In the genomic region with DNA sequence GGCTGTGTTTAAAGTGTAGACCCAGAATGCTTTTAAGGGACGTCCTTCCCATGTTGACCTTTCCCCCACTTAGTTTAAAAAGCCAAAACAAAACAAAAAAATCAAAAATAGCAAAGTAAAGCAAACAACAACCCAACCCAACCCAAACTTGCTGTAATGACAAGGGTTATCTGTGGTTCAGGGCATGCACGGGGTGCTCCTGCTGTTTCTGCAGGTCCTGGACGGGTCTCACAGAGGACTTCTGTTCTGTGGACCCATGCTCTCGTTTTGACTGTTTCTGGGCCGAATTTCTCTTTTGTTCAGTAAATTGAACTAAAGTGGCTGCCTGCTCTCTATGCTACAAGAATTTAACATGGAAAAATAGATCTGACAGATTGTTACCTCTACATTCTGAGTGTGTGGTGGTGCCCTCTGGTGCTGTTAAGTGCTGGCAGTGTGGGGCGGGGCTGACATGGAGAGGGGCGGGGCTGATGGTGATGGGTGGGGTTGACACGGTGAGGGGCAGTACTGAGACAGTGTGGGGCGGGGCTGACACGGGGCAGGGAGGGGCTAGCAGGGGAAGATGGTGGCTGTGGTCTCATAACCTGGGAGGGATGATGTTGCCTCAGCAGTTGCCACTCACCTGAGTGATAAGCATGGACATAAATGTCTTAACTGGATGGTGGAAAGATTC, we compare ENCODE assay signal across 8 mouse cellular contexts. TPM values are rescaled to one million over a fixed set of nuclear protein-coding genes. Genes with fewer than 3 reads are reported as not detected.
DNase-seq lines count a peak whose midpoint lies in the region; ATAC-seq and TF ChIP-seq lines count a peak whose summit lies in the region.

No protein-coding gene starts in this region.

- no peak overlapping the region for H3K9ac ChIP-seq in MEL (ENCODE audit: control insufficient read depth, low read depth, low read length, poor library complexity, severe bottlenecking)
- H3K9ac ChIP-seq in forebrain, postnatal 0 days: no peak overlapping the region
- no peak overlapping the region for H3K9ac ChIP-seq in liver, postnatal 0 days (replicated peaks)

- H3K4me1 ChIP-seq in MEL (ENCODE audit: control insufficient read depth in 1 of 2, insufficient read depth in 2 of 2, low read length in 2 of 2): peaks cover 3% of the 10 kb centered on the region in 2 experiments; a peak in 3 of 4 replicates
- peaks cover 32% of the 10 kb centered on the region for H3K4me1 ChIP-seq in forebrain, postnatal 0 days (ENCODE audit: insufficient read depth)
- H3K4me1 ChIP-seq in liver, postnatal 0 days (ENCODE audit: insufficient read depth): peaks cover 24% of the 10 kb centered on the region

- no peak overlapping the region for H3K4me3 ChIP-seq in MEL (ENCODE audit: control insufficient read depth in 1 of 2, insufficient read depth in 1 of 2, low read depth in 2 of 2, low read length in 2 of 2)
- H3K4me3 ChIP-seq in forebrain, postnatal 0 days (ENCODE audit: low read depth, low read length): no peak overlapping the region
- no peak overlapping the region for H3K4me3 ChIP-seq in liver, postnatal 0 days (ENCODE audit: low read depth, low read length)

- no peaks in the 10 kb centered on the region; a peak in 1 of 4 replicates for H3K27me3 ChIP-seq in MEL (ENCODE audit: control insufficient read depth in 1 of 2, insufficient read depth in 2 of 2, low read length in 2 of 2)
- H3K27me3 ChIP-seq in forebrain, postnatal 0 days (ENCODE audit: insufficient read depth, low read length): no peaks in the 10 kb centered on the region
- no peaks in the 10 kb centered on the region for H3K27me3 ChIP-seq in liver, postnatal 0 days (ENCODE audit: insufficient read depth, low read length)

- H3K79me2 ChIP-seq in MEL (ENCODE audit: control insufficient read depth, insufficient read depth, low read length, poor library complexity): no peaks in the 10 kb centered on the region

- H3K27ac ChIP-seq in MEL (ENCODE audit: control insufficient read depth, low read depth, low read length): no peak overlapping the region
- 0 out of 2 replicates have a peak overlapping the region, but pooled peaks have one; percentile 45 for H3K27ac ChIP-seq in forebrain, postnatal 0 days (ENCODE audit: low read depth, low read length)
- H3K27ac ChIP-seq in liver, postnatal 0 days (ENCODE audit: low read depth): peak overlapping the region; percentile 36; the same call in 1 of the 2 replicates

- TF ChIP-seq POLR2A in MEL (IDR thresholded peaks at IDR 0.05; ENCODE audit: control insufficient read depth in 1 of 2, insufficient read depth in 1 of 2, low read depth in 1 of 2, low read length in 2 of 2, poor library complexity in 1 of 2): no peak

- 34% methylated on average over 10 of the region's 10 CpGs for WGBS in forebrain, postnatal 0 days
- WGBS in liver, postnatal 0 days (ENCODE audit: insufficient replicate concordance): 27% methylated on average over 10 of the region's 10 CpGs

- no peak overlapping the region for H3K4me2 ChIP-seq in forebrain, postnatal 0 days (ENCODE audit: low read depth)
- peak overlapping the region; percentile 33 for H3K4me2 ChIP-seq in liver, postnatal 0 days (ENCODE audit: low read depth, low read length)

- no peak for TF ChIP-seq EP300 in MEL (IDR thresholded peaks at IDR 0.05; ENCODE audit: low read depth in 1 of 2, low read length in 2 of 2)
- TF ChIP-seq EP300 in liver, postnatal 0 days (IDR thresholded peaks at IDR 0.05; ENCODE audit: low read depth): no peak

- H3K9me3 ChIP-seq in MEL (replicated peaks; ENCODE audit: insufficient read depth, low read length): no peaks in the 10 kb centered on the region
- no peaks in the 10 kb centered on the region for H3K9me3 ChIP-seq in forebrain, postnatal 0 days (ENCODE audit: low read length)
- H3K9me3 ChIP-seq in liver, postnatal 0 days (ENCODE audit: low read length): no peaks in the 10 kb centered on the region

- TF ChIP-seq RAD21 in MEL (IDR thresholded peaks at IDR 0.05; ENCODE audit: low read depth, low read length): no peak

- peak; percentile 33 to 58 for DNase-seq in kidney, postnatal 25 days
- no peak for DNase-seq in kidney, adult 9 months
- peak; percentile 49 for DNase-seq in MEL (ENCODE audit: low read depth, low spot score)
- DNase-seq in forebrain, postnatal 0 days: no peak
- peak; percentile 83 for DNase-seq in liver, postnatal 0 days
- DNase-seq in right cerebral cortex, adult 2 months (ENCODE audit: low spot score in 2 of 2): no peak
- DNase-seq in cerebellum, postnatal 36 days: no peak
- no peak for DNase-seq in left cerebral cortex, adult 9 months (ENCODE audit: low spot score in 2 of 2)

- no peak for TF ChIP-seq CTCF in MEL (IDR thresholded peaks at IDR 0.05 in 2 of 3, conservative IDR thresholded peaks at IDR 0.05 in 1 of 3; ENCODE audit: control insufficient read depth in 1 of 3, insufficient read depth in 1 of 3, low read depth in 2 of 3, low read length in 3 of 3, poor library complexity in 1 of 3, severe bottlenecking in 1 of 3)
- TF ChIP-seq CTCF in forebrain, postnatal 0 days (IDR thresholded peaks at IDR 0.05; ENCODE audit: low read depth): no peak
- TF ChIP-seq CTCF in liver, postnatal 0 days (IDR thresholded peaks at IDR 0.05; ENCODE audit: low read depth): peak; percentile 33

- peaks cover 0 to 2% of the 10 kb centered on the region in 2 experiments; a peak in 1 of 4 replicates for H3K36me3 ChIP-seq in MEL (ENCODE audit: control insufficient read depth in 1 of 2, insufficient read depth in 2 of 2, low read length in 2 of 2)
- H3K36me3 ChIP-seq in forebrain, postnatal 0 days (ENCODE audit: insufficient read depth): no peaks in the 10 kb centered on the region
- no peaks in the 10 kb centered on the region for H3K36me3 ChIP-seq in liver, postnatal 0 days (replicated peaks; ENCODE audit: insufficient read depth, low read length)

- no peak for ATAC-seq in forebrain, postnatal 0 days
- ATAC-seq in liver, postnatal 0 days: peak; percentile 93

TF ChIP-seq in MEL, 35 proteins besides CTCF, POLR2A, EP300 and RAD21:
- TF ChIP-seq HCFC1 (IDR thresholded peaks at IDR 0.05; ENCODE audit: low read depth, low read length) (no peak), CHD1 (IDR thresholded peaks at IDR 0.05; ENCODE audit: low read depth, low read length) (no peak), GABPA (IDR thresholded peaks at IDR 0.05; ENCODE audit: low read depth, low read length) (no peak), CHD2 (IDR thresholded peaks at IDR 0.05; ENCODE audit: low read length) (no peak), TCF12 (IDR thresholded peaks at IDR 0.05; ENCODE audit: low read depth, low read length) (no peak), NRF1 (IDR thresholded peaks at IDR 0.05; ENCODE audit: insufficient read depth, low read depth, low read length, poor library complexity, severe bottlenecking) (no peak), POLR2AphosphoS5 (IDR thresholded peaks at IDR 0.05; ENCODE audit: borderline replicate concordance, low read depth, low read length) (no peak), MEF2A (IDR thresholded peaks at IDR 0.05; ENCODE audit: extremely low read depth, insufficient replicate concordance, low read depth, low read length, poor library complexity, severe bottlenecking) (no peak), MAFK (IDR thresholded peaks at IDR 0.05; ENCODE audit: borderline replicate concordance, low read depth, low read length) (no peak), USF1 (IDR thresholded peaks at IDR 0.05; ENCODE audit: low read depth, low read length) (no peak), BHLHE40 (IDR thresholded peaks at IDR 0.05; ENCODE audit: borderline replicate concordance, low read depth, low read length) (no peak), USF2 (IDR thresholded peaks at IDR 0.05; ENCODE audit: borderline replicate concordance in 1 of 2, insufficient read depth in 1 of 2, low read depth in 1 of 2, low read length in 2 of 2) (no peak), MYB (IDR thresholded peaks at IDR 0.05; ENCODE audit: low read depth, low read length) (no peak), KAT2A (conservative IDR thresholded peaks at IDR 0.05; ENCODE audit: low read depth, low read length) (no peak), NELFE (IDR thresholded peaks at IDR 0.05; ENCODE audit: low read depth, low read length) (no peak), ETS1 (IDR thresholded peaks at IDR 0.05; ENCODE audit: low read depth, low read length) (no peak)

RNA-seq across cellular contexts. Expression of a gene that starts 49.2 kb away (rescaled TPM):
- total RNA-seq in MEL (2012; rRNA removed): 0.04 TPM in 1 of 2 replicates, not detected in the other
- polyA plus RNA-seq in MEL (2012; ENCODE audit: insufficient read depth in 1 of 2, insufficient read length in 2 of 2, low read depth in 1 of 2, low replicate concordance in 2 of 2, missing spikeins in 1 of 2): under 1 TPM in 1 of 2 experiments, not detected in 1; 0.21 TPM
- 201 and 241 TPM in 2 replicates for total RNA-seq in forebrain, postnatal 0 days (2014; rRNA removed)
- 11.9 and 21.3 TPM in 2 replicates for polyA plus RNA-seq in forebrain, postnatal 0 days (2015; fragmentation: Nextera tagmentation; extraction: Ambion mirVana)
- polyA plus RNA-seq in liver, postnatal 0 days (2015; fragmentation: Nextera tagmentation; extraction: Ambion mirVana): 4.0 and 4.2 TPM in 2 replicates

Comparison
In these comparisons a context has a peak if more than half of its experiments do, and no peak if none do; other contexts are left out.
1. DNase-seq: peak in kidney, postnatal 25 days (2 of 2), MEL (single experiment) and liver, postnatal 0 days (single experiment); none in kidney, adult 9 months (single experiment), forebrain, postnatal 0 days (single experiment), right cerebral cortex, adult 2 months (0 of 2), cerebellum, postnatal 36 days (0 of 2) and left cerebral cortex, adult 9 months (0 of 2).